Mouse (Mus musculus) thymus, postnatal 0 days (tissue): Measurements from ENCODE around the gene Tceal8. TPM values are rescaled to one million over a fixed set of nuclear protein-coding genes. Genes with fewer than 3 reads are reported as not detected.
"Not testable (repeated sequence)": the region's sequence is repeated elsewhere in the genome, so short reads cannot be mapped to it uniquely, and the experiment has no call there.

ENCODE experiments used
- DNase-seq: peaks from one replicate; pipeline ENCODE4 v3.0.0-alpha.2; 2015; ENCODE audit warnings: low spot score
- polyA plus RNA-seq: library from polyadenylated mRNA; unstranded; fragments of >200 nt; fragmentation: Nextera tagmentation; extraction: Ambion mirVana; gene quantifications from 2 replicates; pipeline ENCODE4 v1.2.1, GENCODE M21; 2015

Gene Tceal8
- 43.7 and 45.0 TPM in 2 replicates for polyA plus RNA-seq

GRCm38 (mm10) chrX:136172118-136172551, at the start of gene Tceal8:
Tceal8 (minus strand) TSS chrX:136172342.
- peak; percentile 37 for DNase-seq

GRCm38 (mm10) chrX:136216303-136216702, 44.2 kb upstream of the Tceal8 start:
- DNase-seq: no peak

GRCm38 (mm10) chrX:136214729-136215677, 42.9 kb upstream of the Tceal8 start, which contains the start of the genes Tceal7 and Bex1:
Tceal7 (plus strand) TSS chrX:136214779.
Bex1 (minus strand) TSS chrX:136215513.
- DNase-seq: not testable (repeated sequence)

- DNase-seq: no peak
These were observed 41.3 kb upstream of the Tceal8 start for GRCm38 (mm10) chrX:136213396-136213795.

GRCm38 (mm10) chrX:136204406-136204805, 32.3 kb upstream of the Tceal8 start:
- no peak for DNase-seq

GRCm38 (mm10) chrX:136203664-136204066, 31.5 kb upstream of the Tceal8 start, which contains the start of gene Tceal5:
Tceal5 (minus strand) TSS chrX:136203876.
- no peak for DNase-seq

GRCm38 (mm10) chrX:136203257-136203656, 31.1 kb upstream of the Tceal8 start:
- DNase-seq: no peak

GRCm38 (mm10) chrX:136196873-136197272, 24.7 kb upstream of the Tceal8 start:
- peak; percentile 41 for DNase-seq

- no peak for DNase-seq
These were observed 23.2 kb upstream of the Tceal8 start for GRCm38 (mm10) chrX:136195193-136195944.

- DNase-seq: no peak
These were observed 11.0 kb upstream of the Tceal8 start for GRCm38 (mm10) chrX:136183107-136183506.

- DNase-seq: peak; percentile 40
These were observed 8.9 kb upstream of the Tceal8 start for GRCm38 (mm10) chrX:136180897-136181553.

GRCm38 (mm10) chrX:136172786-136173185, 644 bp upstream of the Tceal8 start:
- no peak for DNase-seq

- no peak for DNase-seq
These were observed 689 bp downstream of the Tceal8 start for GRCm38 (mm10) chrX:136171189-136172117.

- DNase-seq: no peak
These were observed 1.5 kb downstream of the Tceal8 start for GRCm38 (mm10) chrX:136170625-136171024.

GRCm38 (mm10) chrX:136144195-136144594, 27.9 kb downstream of the Tceal8 start:
- DNase-seq: no peak

- DNase-seq: no peak
These were observed 28.4 kb downstream of the Tceal8 start for GRCm38 (mm10) chrX:136143711-136144110.

- DNase-seq: no peak
These were observed 30.8 kb downstream of the Tceal8 start for GRCm38 (mm10) chrX:136141385-136141784.

- not testable (repeated sequence) for DNase-seq
These were observed 32.5 kb downstream of the Tceal8 start for GRCm38 (mm10) chrX:136139640-136140004.

GRCm38 (mm10) chrX:136138827-136139639, 33.1 kb downstream of the Tceal8 start, which contains the start of gene Bex4:
Bex4 (plus strand) TSS chrX:136138996.
- DNase-seq: not testable (repeated sequence)
